Mouse (Mus musculus): ENCODE measurements at regions not wholly inside any gene's neighbourhood (a gene's known extent, or its start where the extent isn't known, plus 50 kb on each side); places are given as distances from the start of the nearest gene placed in this dataset.

- no peak for DNase-seq (ENCODE audit: low spot score)
These were observed 203.1 kb upstream of the Gmds start for GRCm38 (mm10) chr13:32541611-32542010.

GRCm38 (mm10) chr13:32536241-32536640, 197.7 kb upstream of the Gmds start:
- no peak for DNase-seq (ENCODE audit: low spot score)

DNA sequence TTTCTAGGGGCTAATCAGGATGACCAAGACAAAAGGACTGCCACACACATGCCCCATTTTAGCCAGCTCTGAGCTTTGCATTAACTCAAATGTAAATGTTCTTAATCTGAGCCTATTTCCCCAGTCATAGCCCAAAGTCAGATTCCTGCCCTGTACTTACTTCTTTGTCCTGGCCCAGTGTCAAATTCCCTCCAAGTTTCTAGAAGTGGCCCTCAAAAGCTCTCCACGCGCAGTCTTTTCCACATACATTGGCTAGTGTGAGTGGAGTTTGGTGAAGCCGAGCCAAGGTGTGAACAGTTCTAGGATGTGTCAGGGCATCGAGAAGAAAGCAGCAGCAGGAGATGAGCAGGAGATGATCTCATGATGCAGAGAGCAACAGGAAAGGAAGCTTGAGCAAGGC, 197.1 kb upstream of the Gmds start:
- DNase-seq (ENCODE audit: low spot score), result no peak

- no peak for DNase-seq (ENCODE audit: low spot score)
These were observed 192.5 kb upstream of the Gmds start for GRCm38 (mm10) chr13:32530926-32531512.

- no peak for DNase-seq (ENCODE audit: low spot score)
These were observed 180.2 kb upstream of the Gmds start for GRCm38 (mm10) chr13:32518611-32519344.

DNA sequence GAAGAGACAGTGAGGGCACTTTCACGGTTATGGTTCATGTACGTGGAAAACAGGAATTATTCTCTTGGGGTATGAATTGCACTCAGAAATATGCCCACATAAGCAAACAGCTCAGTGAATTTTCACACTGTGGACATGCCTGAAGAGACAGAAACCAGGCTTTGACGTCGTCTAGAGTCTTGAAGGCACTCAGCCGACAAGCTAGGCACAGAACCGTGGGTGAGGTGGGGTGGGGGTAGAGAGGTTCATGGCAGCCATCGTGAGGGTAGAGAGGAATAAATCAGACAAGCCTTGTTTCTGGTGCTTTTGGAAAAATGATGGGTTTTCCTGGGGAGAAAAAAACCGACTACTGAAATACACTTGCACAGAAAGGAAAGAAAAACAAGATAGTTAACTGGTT, 179.0 kb upstream of the Gmds start:
- no peak for DNase-seq (ENCODE audit: low spot score)

DNA sequence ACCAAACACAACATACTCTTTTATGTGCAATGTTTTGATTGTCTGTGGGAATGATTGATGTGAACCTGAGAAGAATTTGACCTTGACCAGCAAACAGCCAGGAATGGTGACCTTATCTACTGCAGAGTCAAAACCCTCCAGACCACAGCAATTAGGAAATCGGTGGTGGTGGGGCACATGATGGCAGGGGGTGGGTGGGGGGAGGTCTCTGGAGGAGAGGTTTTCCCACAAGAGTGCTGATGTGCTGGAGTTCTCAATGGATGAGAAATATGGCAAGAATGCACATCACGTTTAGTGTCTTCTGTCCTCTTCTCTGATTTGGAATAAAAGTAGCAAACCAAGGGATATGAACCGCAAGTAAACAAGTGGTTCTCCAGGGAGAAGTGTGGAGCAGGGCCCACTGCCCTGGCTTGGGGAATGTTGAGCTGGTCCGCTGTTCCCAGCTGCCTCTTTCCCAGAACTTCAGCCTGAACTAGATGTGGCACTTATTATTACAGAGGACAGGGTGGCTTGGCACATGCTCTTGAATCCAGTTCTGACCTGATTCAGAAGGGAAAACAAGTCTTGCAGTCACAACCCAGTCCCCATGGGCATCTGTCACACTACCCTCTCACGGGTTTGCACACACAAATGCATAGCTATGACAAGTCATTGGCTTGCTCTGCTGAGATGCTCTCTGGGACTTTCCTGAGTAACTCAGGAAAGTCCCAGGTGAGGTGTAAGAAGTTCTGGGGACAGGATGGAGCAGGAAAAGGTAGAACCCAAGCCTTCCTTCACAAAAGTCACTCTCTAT, 170.9 kb upstream of the Gmds start:
- DNase-seq (ENCODE audit: low spot score), result no peak

DNA sequence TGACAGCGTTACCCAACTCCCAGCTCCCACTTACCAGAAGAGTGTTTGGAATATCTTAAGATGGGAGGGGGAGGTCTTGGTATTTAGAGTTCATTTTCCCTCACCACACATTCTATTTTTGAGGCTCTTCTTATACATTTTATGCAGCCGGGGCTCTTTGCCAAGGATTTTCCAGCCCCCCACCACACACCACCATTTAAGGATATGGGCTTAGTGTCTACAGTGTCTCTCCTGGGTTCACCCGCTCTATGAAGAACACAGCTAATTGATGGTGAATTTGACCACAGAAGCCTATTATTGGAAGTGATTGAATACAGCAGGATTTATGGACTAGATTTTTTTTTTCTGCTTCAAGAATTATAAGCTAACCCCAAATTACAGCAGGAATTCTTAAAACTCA, 169.9 kb upstream of the Gmds start:
- no peak for DNase-seq (ENCODE audit: low spot score)

GRCm38 (mm10) chr13:32507825-32508224, 169.3 kb upstream of the Gmds start:
- DNase-seq (ENCODE audit: low spot score), result no peak

DNA sequence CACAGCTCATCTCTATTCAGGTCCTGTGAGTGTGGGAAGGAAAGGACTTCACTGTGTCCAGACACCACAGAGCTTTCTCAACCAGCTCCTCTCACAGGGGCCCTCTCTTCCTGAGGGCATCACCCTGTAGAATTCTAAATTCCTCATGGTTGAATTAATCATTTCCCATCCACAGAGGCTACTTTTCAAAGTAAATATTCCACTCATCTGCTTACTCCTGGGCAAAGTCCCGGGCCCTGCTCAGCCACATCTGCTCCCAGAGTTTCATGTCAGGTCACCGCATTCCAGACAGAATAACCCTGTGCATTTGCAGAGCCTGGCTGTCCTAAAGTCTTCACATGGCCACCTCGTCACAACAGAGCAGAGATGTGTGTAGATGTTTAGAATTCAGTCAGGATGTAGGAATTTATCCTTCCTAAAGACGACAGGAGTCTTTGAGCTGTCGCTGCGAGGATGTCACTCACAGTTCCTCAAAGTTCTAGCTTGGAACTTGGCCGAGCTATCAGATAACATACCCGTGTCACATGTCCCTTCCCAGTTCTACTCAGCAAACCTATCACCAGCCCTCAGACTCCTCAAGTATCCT, 159.8 kb upstream of the Gmds start:
- DNase-seq (ENCODE audit: low spot score), result no peak

DNA sequence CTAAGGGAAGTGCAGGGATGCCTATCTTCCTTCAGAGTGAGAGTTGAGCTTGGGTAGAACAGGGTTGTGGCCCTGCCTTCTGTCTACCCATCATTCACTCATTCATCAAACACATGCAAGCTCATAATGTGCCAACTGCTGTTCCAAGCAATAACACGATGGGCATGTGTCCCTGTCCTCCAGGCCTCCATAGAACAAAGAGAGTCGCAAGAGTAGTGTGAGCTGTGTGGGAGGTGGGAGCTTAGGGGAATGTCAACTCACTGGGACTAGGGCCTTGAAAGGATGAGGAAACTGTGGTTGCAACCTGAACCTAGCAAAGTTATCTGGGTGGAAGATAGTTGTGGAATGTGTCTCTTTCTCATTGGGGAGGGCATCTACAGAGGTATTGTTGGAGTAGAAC, 157.7 kb upstream of the Gmds start:
- DNase-seq (ENCODE audit: low spot score), result no peak

DNA sequence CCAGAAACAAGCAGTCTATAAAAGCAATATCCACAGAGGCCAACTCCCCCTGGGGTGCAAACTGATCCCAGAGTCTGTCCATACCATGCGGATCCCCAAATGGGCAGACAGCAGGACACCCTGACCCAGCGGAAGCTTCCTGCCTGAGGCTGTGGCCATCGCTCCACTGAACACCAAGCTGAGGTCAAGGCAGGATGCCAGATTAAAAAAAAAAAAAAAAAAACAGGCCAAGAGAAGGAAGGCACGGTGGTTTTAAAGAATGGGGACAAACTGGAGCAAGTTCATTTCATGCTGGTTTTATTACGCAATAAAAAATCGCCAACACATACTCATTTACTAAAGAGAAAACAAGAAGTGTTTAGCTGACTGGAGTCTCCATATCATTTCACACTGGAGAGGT, 156.5 kb upstream of the Gmds start:
- no peak for DNase-seq (ENCODE audit: low spot score)

- no peak for DNase-seq (ENCODE audit: low spot score)
These were observed 155.3 kb upstream of the Gmds start for GRCm38 (mm10) chr13:32493806-32494205.

- DNase-seq (ENCODE audit: low spot score), result no peak
These were observed 154.8 kb upstream of the Gmds start for GRCm38 (mm10) chr13:32493309-32493708.

GRCm38 (mm10) chr13:32492566-32492965, 154.0 kb upstream of the Gmds start:
- DNase-seq (ENCODE audit: low spot score), result no peak

- no peak for DNase-seq (ENCODE audit: low spot score)
These were observed 143.0 kb upstream of the Gmds start for GRCm38 (mm10) chr13:32481444-32482058.

- DNase-seq (ENCODE audit: low spot score), result no peak
These were observed 141.5 kb upstream of the Gmds start for GRCm38 (mm10) chr13:32480029-32480428.

- DNase-seq (ENCODE audit: low spot score), result no peak
These were observed 140.7 kb upstream of the Gmds start for GRCm38 (mm10) chr13:32479118-32479818.

DNA sequence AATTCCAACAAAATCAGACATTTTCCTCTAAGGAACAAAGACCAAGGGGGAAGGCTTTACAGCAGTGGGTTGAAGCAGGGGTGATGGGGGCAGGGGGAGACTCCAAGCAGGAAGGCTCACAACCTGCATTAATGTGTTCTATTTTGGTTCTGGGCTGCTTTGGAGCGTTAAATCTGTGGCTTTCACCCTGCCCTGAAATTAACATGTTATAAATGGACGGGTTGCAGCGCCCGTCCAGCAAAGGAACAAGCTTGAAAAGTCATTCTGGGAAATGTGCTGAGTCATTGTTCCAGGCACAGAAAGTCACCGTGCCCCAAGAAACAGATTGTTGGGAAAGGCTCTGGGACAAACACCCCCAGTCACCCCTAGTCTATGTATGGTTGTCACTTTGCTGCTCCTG, 127.2 kb upstream of the Gmds start:
- no peak for DNase-seq (ENCODE audit: low spot score)

DNA sequence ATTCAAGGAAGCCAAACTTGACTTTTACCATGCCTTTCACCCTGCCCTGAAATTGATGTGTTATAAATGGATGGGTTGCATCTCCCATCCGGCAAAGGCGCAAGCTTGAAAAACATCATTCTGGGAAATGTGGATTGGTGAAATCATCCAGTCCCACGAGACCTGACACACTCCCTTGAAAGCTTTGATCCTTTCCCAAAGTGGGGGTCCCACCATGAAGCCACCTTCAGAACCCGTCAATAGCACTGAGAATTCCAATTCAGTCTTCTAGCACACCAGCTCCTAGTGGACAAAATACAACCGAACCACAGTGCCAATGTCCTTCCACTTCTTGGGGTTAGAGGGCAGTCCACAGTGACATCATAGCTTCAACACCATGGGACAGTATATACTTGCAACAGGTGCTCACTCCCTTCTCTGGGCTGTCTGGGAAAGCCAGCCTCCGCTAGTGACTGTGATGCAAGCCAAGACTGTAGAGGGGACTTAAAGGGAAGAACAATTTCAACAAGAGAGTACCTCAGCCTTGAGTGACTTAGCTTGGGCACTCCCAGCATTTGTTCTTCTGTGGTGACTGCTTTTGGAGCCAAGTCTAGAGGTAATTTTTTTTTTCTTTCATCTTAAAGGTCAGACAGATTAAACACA, 126.6 kb upstream of the Gmds start:
- DNase-seq (ENCODE audit: low spot score), result no peak

GRCm38 (mm10) chr13:32454419-32455146, 116.0 kb upstream of the Gmds start:
- DNase-seq (ENCODE audit: low spot score), result no peak
